Mouse (Mus musculus) heart, embryonic 14.5 days (tissue): ENCODE measurements around the gene Zbtb7b. TPM values are rescaled to one million over a fixed set of nuclear protein-coding genes. Genes with fewer than 3 reads are reported as not detected.

Experiments used
- ATAC-seq: fragments of 200-750 bp; cut with Nextera tagmentation; 2 replicates; pipeline ENCODE4 v1.8.0; 2017; ENCODE audit warnings: low read depth, moderate TSS enrichment; ENCODE audit not compliant: insufficient number of reproducible peaks, insufficient read depth, low FRiP score
- H3K27ac ChIP-seq, 2 experiments: fragments of 200-500 bp in 1 of 2; fragments of 300-500 bp in 1 of 2; sonication (generic) in 1 of 2; replicated peaks in 1 of 2; 2 replicates each; pipeline ENCODE4 v1.5.1; 2012 to 2014; ENCODE audit warnings: low read depth in 2 of 2, low read length in 2 of 2, control low read depth in 1 of 2, mild to moderate bottlenecking in 1 of 2, mixed read lengths in 1 of 2; ENCODE audit not compliant: control insufficient read depth in 1 of 2, insufficient read depth in 1 of 2
- H3K27me3 ChIP-seq: fragments of 300-500 bp; sonication (generic); 2 replicates; pipeline ENCODE4 v1.6.1; 2014; ENCODE audit warnings: mild to moderate bottlenecking, low read length, control low read depth; ENCODE audit not compliant: control insufficient read depth, insufficient read depth
- H3K36me3 ChIP-seq: fragments of 300-500 bp; sonication (generic); 2 replicates; pipeline ENCODE4 v1.6.1; 2014; ENCODE audit warnings: mild to moderate bottlenecking, control low read depth, low read length, mixed read lengths; ENCODE audit not compliant: control insufficient read depth, insufficient read depth
- H3K4me1 ChIP-seq, 2 experiments: fragments of 200-500 bp in 1 of 2; fragments of 300-500 bp in 1 of 2; sonication (generic) in 1 of 2; 2 replicates each; pipeline ENCODE4 v1.6.1; 2012 to 2014; ENCODE audit warnings: low read length in 2 of 2, control low read depth in 1 of 2, mixed read lengths in 1 of 2; ENCODE audit not compliant: control insufficient read depth in 2 of 2, insufficient read depth in 2 of 2
- H3K4me2 ChIP-seq: fragments of 300-500 bp; sonication (generic); 2 replicates; pipeline ENCODE4 v1.6.1; 2014; ENCODE audit warnings: mild to moderate bottlenecking, low read length
- H3K4me3 ChIP-seq, 2 experiments: fragments of 200-500 bp in 1 of 2; fragments of 300-500 bp in 1 of 2; sonication (generic) in 1 of 2; 2 replicates each; pipeline ENCODE4 v1.5.1; 2012 to 2014; ENCODE audit warnings: low read length in 2 of 2, mild to moderate bottlenecking in 2 of 2, control low read depth in 1 of 2, low read depth in 1 of 2, moderate library complexity in 1 of 2; ENCODE audit not compliant: control insufficient read depth in 1 of 2, insufficient read depth in 1 of 2
- H3K9ac ChIP-seq: fragments of 300-500 bp; sonication (generic); 2 replicates; pipeline ENCODE4 v1.6.1; 2014; ENCODE audit warnings: mild to moderate bottlenecking, low read length
- H3K9me3 ChIP-seq: fragments of 300-500 bp; sonication (generic); 2 replicates; pipeline ENCODE4 v1.6.1; 2016; ENCODE audit warnings: low read length, control low read depth; ENCODE audit not compliant: control insufficient read depth
- WGBS: fragments of 180-500 bp; shearing (Covaris S2); extraction: QIAGEN DNeasy Blood & Tissue Kit; methylation state at CpG from one replicate; pipeline ENCODE4 v1.1.7; 2014; 5-methylcytosine and 5-hydroxymethylcytosine counted together
- polyA plus RNA-seq: library from polyadenylated mRNA; unstranded; fragments of >200 nt; fragmentation: Nextera tagmentation; extraction: Ambion mirVana; gene quantifications from 2 replicates; pipeline ENCODE4 v1.2.1, GENCODE M21; 2014

Zbtb7b gene
- polyA plus RNA-seq, 1 experiment from 2014 or later, result 1.8 TPM

DNA sequence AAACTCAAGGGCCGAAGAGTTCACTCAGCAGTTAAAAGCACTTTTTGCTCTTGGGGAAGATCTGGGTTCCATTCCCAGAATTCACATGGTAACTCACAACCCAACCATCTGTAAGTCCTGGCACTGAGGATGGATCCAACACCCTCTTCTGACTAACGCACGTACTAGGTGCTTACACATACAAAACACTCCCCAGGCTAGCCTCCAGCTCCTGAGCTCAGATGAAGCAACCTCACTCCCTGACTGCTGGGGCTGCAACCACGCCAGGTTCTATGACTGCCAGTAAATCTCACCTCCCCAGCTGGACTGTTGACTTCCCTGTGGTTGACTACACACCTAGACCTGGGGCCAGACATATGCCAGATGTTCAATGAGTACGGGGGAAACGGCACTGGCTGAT, 12.3 kb upstream of the Zbtb7b start:
- Histone ChIP-seq H3K4me3 (no peak overlapping the region), H3K4me2 (no peak overlapping the region), H3K9ac (no peak overlapping the region), H3K9me3 (no peaks in the 10 kb centered on the region), H3K27me3 (no peaks in the 10 kb centered on the region), H3K27ac (no peak overlapping the region), H3K36me3 (peaks cover 62% of the 10 kb centered on the region), H3K4me1 (peaks cover 6 to 7% of the 10 kb centered on the region in 2 experiments)
- ATAC-seq, result no peak
- 84% methylated on average over 6 of the region's 6 CpGs for WGBS

GRCm38 (mm10) chr3:89402693-89403092, 8.1 kb upstream of the Zbtb7b start, which contains the start of gene Lenep:
Lenep (minus strand) TSS chr3:89402793.
- Histone ChIP-seq H3K36me3 (peaks cover 66% of the 10 kb centered on the region), H3K9ac (no peak within 1 kb of the TSS), H3K4me1 (no peaks in the 10 kb centered on the region), H3K4me3 (no peak within 1 kb of the TSS), H3K9me3 (no peaks in the 10 kb centered on the region), H3K4me2 (no peak within 1 kb of the TSS), H3K27me3 (no peaks in the 10 kb centered on the region), H3K27ac (no peak within 1 kb of the TSS)
- no peak for ATAC-seq
- WGBS, result 80% methylated on average over 5 of the region's 5 CpGs

- H3K9me3 ChIP-seq, result no peaks in the 10 kb centered on the region
- H3K27ac ChIP-seq, result no peak overlapping the region
- WGBS, result 84% methylated on average over 7 of the region's 7 CpGs
- ATAC-seq, result no peak
- H3K4me2 ChIP-seq, result no peak overlapping the region
- H3K36me3 ChIP-seq, result peaks cover 55% of the 10 kb centered on the region
- no peaks in the 10 kb centered on the region for H3K27me3 ChIP-seq
- no peak overlapping the region for H3K9ac ChIP-seq
- no peak overlapping the region for H3K4me3 ChIP-seq
- H3K4me1 ChIP-seq, result peaks cover 4 to 7% of the 10 kb centered on the region in 2 experiments
Measured at GRCm38 (mm10) chr3:89401329-89401728, 6.8 kb upstream of the Zbtb7b start.

DNA sequence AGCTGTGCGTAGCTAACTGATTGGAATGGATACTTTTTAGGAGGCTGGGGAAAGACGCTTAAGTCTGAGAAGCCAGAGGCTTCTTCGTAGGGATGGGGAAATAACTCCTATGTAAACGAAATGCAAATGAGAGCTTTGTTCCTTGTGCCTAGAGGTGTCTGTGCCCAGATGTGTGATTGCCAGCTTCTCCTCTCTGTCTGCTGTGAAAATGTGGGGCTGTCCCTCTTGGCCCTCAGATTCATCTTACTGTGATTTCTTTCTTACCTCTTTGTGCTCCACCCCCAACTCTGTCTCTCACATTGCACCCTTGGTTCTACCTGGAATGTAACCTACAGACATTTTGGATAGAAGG, 2.1 kb upstream of the Zbtb7b start:
- Histone ChIP-seq H3K9ac (peak overlapping the region; percentile 67), H3K4me2 (peak overlapping the region; percentile 93), H3K36me3 (peaks cover 13% of the 10 kb centered on the region), H3K4me1 (peaks cover 12 to 18% of the 10 kb centered on the region in 2 experiments), H3K9me3 (no peaks in the 10 kb centered on the region), H3K27ac (peak overlapping the region; percentile 42 to 86), H3K4me3 (peak overlapping the region; percentile 58 to 62), H3K27me3 (no peaks in the 10 kb centered on the region)
- WGBS, result 0% methylated on average over 4 of the region's 4 CpGs
- ATAC-seq, result no peak

- Histone ChIP-seq H3K27me3 (no peaks in the 10 kb centered on the region), H3K4me2 (peak overlapping the region; percentile 93), H3K4me1 (peaks cover 14 to 23% of the 10 kb centered on the region in 2 experiments), H3K36me3 (peaks cover 7% of the 10 kb centered on the region; the same call in 1 of the 2 replicates), H3K9ac (peak overlapping the region; percentile 67), H3K27ac (peak overlapping the region; percentile 73 to 86), H3K9me3 (no peaks in the 10 kb centered on the region), H3K4me3 (peak overlapping the region; percentile 58 to 62)
- WGBS, result under 1% methylated on average over 44 of the region's 44 CpGs
- no peak for ATAC-seq
Measured at GRCm38 (mm10) chr3:89395806-89396653, 1.5 kb upstream of the Zbtb7b start.

GRCm38 (mm10) chr3:89395419-89395805, 836 bp upstream of the Zbtb7b start:
- H3K27ac ChIP-seq, result peak overlapping the region; percentile 73 to 86
- H3K27me3 ChIP-seq, result no peaks in the 10 kb centered on the region
- WGBS, result 4% methylated on average over 10 of the region's 10 CpGs

GRCm38 (mm10) chr3:89394894-89395256, 299 bp upstream of the Zbtb7b start:
- Histone ChIP-seq H3K4me3 (peak overlapping the region; percentile 58 to 62), H3K27ac (peak overlapping the region; percentile 73 to 86), H3K36me3 (peaks cover 2% of the 10 kb centered on the region; the same call in 1 of the 2 replicates), H3K9me3 (no peaks in the 10 kb centered on the region), H3K9ac (peak overlapping the region; percentile 67), H3K4me2 (peak overlapping the region; percentile 93), H3K27me3 (no peaks in the 10 kb centered on the region), H3K4me1 (peaks cover 22 to 33% of the 10 kb centered on the region in 2 experiments)
- under 1% methylated on average over 12 of the region's 12 CpGs for WGBS
- ATAC-seq, result peak; percentile 10

More at GRCm38 (mm10) chr3:89395419-89395805, 836 bp upstream of the Zbtb7b start:
- Histone ChIP-seq H3K4me1 (peaks cover 18 to 30% of the 10 kb centered on the region in 2 experiments), H3K9ac (peak overlapping the region; percentile 67), H3K9me3 (no peaks in the 10 kb centered on the region), H3K4me2 (peak overlapping the region; percentile 93), H3K36me3 (peaks cover 6% of the 10 kb centered on the region; the same call in 1 of the 2 replicates), H3K4me3 (peak overlapping the region; percentile 58 to 62)
- no peak for ATAC-seq
